Mouse (Mus musculus) lung, embryonic 14.5 days (tissue): ENCODE results near the gene Retsat. TPM values are rescaled to one million over a fixed set of nuclear protein-coding genes. Genes with fewer than 3 reads are reported as not detected.

Experiments
- ATAC-seq: fragments of 200-750 bp; cut with Nextera tagmentation; 2 replicates; pipeline ENCODE4 v1.8.0; 2017; ENCODE audit warnings: mild to moderate bottlenecking, moderate TSS enrichment, moderate library complexity; ENCODE audit not compliant: insufficient read depth
- DNase-seq: peaks from one replicate; pipeline ENCODE4 v3.0.0-alpha.2; 2015
- H3K27ac ChIP-seq: fragments of 300-500 bp; sonication (generic); 2 replicates; pipeline ENCODE4 v1.5.1; 2014; ENCODE audit warnings: low read depth, mild to moderate bottlenecking, moderate library complexity
- H3K27me3 ChIP-seq: fragments of 300-500 bp; sonication (generic); 2 replicates; pipeline ENCODE4 v1.6.1; 2014; ENCODE audit warnings: low read length, control low read depth; ENCODE audit not compliant: insufficient read depth
- H3K36me3 ChIP-seq: fragments of 300-500 bp; sonication (generic); 2 replicates; pipeline ENCODE4 v1.6.1; 2014; ENCODE audit warnings: control low read depth; ENCODE audit not compliant: insufficient read depth
- H3K4me1 ChIP-seq: fragments of 300-500 bp; sonication (generic); 2 replicates; pipeline ENCODE4 v1.6.1; 2014; ENCODE audit warnings: antibody characterized with exemption, control low read depth; ENCODE audit not compliant: insufficient read depth
- H3K4me2 ChIP-seq: fragments of 300-500 bp; sonication (generic); 2 replicates; pipeline ENCODE4 v1.6.1; 2014; ENCODE audit warnings: mild to moderate bottlenecking
- H3K4me3 ChIP-seq: fragments of 300-500 bp; sonication (generic); 2 replicates; pipeline ENCODE4 v1.5.1; 2014; ENCODE audit warnings: low read depth, low read length
- H3K9ac ChIP-seq: fragments of 300-500 bp; sonication (generic); 2 replicates; pipeline ENCODE4 v1.6.1; 2014
- H3K9me3 ChIP-seq: fragments of 300-500 bp; sonication (generic); 2 replicates; pipeline ENCODE4 v1.6.1; 2016; ENCODE audit warnings: low read depth, low read length, control low read depth
- CTCF ChIP-seq: IDR thresholded peaks from 2 replicates; pipeline ENCODE4 v1.5.1; 2016; ENCODE audit warnings: antibody characterized with exemption, low read depth
- WGBS: fragments of 180-500 bp; shearing (Covaris S2); extraction: QIAGEN DNeasy Blood & Tissue Kit; methylation state at CpG from one replicate; pipeline ENCODE4 v1.1.7; 2014; 5-methylcytosine and 5-hydroxymethylcytosine counted together
- polyA plus RNA-seq: library from polyadenylated mRNA; unstranded; fragments of >200 nt; fragmentation: Nextera tagmentation; extraction: Ambion mirVana; gene quantifications from 2 replicates; pipeline ENCODE4 v1.2.1, GENCODE M21; 2014

Retsat gene
- 17.2 and 18.4 TPM in 2 replicates for polyA plus RNA-seq

- Histone ChIP-seq H3K27me3 (no peaks in the 10 kb centered on the region), H3K4me2 (peak within 1 kb of the TSS; percentile 79), H3K4me3 (peak within 1 kb of the TSS; percentile 65), H3K9ac (peak within 1 kb of the TSS; percentile 64), H3K4me1 (0 out of 2 replicates have a peak, but pooled peaks cover 10% of the 10 kb centered on the region), H3K27ac (peak within 1 kb of the TSS; percentile 85), H3K36me3 (0 out of 2 replicates have a peak, but pooled peaks cover 2% of the 10 kb centered on the region), H3K9me3 (no peaks in the 10 kb centered on the region)
- TF ChIP-seq CTCF, result no peak
- DNase-seq, result peak; percentile 99
- ATAC-seq, result peak; percentile 90
- under 1% methylated on average over 38 of the region's 38 CpGs for WGBS
Observed at GRCm38 (mm10) chr6:72597956-72598753, at the start of gene Retsat, which contains the start of gene Elmod3. Retsat (plus strand) TSS chr6:72598475. Elmod3 (minus strand) TSS chr6:72598413.

DNA sequence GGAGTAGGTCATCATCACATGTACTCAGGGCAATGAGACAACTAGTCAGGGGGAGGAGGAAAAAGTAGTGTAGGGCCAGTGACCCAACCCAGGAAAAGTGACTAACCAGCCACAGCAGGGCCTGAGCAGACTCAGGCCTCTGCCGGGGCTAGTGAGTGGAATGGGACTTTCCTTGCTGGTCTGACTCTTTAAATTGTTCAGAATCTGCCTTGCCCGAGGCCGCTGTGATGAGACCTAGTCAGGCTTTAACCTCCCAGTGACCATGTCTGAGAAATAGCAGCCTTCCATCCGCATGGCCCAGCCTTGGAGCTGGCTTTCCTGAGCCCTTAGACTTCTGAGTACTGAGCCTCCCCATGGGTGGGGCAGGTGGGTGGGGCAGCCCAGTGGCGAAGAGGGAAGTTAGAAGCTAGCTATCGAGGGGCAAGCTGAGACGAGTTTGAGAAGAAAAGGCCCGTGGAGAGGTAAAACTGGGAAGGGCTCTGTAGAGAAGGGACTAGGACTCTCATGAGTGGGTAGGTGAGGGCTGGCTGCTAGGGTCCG lies 49.2 kb upstream of the Retsat start:
- Histone ChIP-seq H3K27me3 (no peaks in the 10 kb centered on the region), H3K9me3 (no peaks in the 10 kb centered on the region), H3K4me3 (no peak overlapping the region), H3K9ac (no peak overlapping the region), H3K4me1 (no peaks in the 10 kb centered on the region; the same call in 1 of the 2 replicates), H3K4me2 (no peak overlapping the region), H3K36me3 (no peaks in the 10 kb centered on the region), H3K27ac (no peak overlapping the region)
- TF ChIP-seq CTCF, result no peak
- DNase-seq, result no peak
- no peak for ATAC-seq
- 65% methylated on average over 9 of the region's 9 CpGs for WGBS

DNA sequence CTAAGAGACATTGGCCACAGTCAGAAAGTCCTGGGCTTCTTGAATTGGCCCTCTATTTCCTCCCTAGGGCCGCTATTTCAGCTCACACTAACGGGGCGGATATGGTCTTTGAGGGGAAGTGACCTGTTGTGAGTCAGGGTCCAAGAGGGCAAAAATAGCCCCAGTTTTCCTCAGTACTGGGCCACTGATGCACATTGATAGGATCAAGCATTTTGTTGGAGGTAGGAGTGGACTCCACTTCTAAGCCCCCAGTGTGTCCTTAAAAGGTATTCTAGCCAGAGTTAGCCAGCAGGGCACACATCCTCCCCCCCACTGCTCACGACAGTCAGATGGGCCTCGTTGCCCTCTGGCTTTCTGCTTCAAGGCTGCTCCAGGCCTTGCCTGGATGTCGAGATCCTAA lies 48.2 kb upstream of the Retsat start:
- Histone ChIP-seq H3K4me3 (no peak overlapping the region), H3K36me3 (no peaks in the 10 kb centered on the region), H3K27ac (no peak overlapping the region), H3K4me1 (no peaks in the 10 kb centered on the region), H3K27me3 (no peaks in the 10 kb centered on the region), H3K4me2 (no peak overlapping the region), H3K9ac (no peak overlapping the region), H3K9me3 (no peaks in the 10 kb centered on the region)
- DNase-seq (no peak), ATAC-seq (no peak)
- no peak for TF ChIP-seq CTCF
- 67% methylated on average over 6 of the region's 6 CpGs for WGBS

GRCm38 (mm10) chr6:72550503-72551100 lies 47.7 kb upstream of the Retsat start:
- H3K4me2 ChIP-seq, result no peak overlapping the region

GRCm38 (mm10) chr6:72552171-72553078 lies 45.9 kb upstream of the Retsat start:
- DNase-seq (peak; percentile 94), ATAC-seq (peak; percentile 97)
- Histone ChIP-seq H3K4me1 (no peaks in the 10 kb centered on the region), H3K27ac (peak overlapping the region; percentile 90), H3K4me3 (peak overlapping the region; percentile 35), H3K27me3 (no peaks in the 10 kb centered on the region), H3K36me3 (no peaks in the 10 kb centered on the region), H3K4me2 (peak overlapping the region; percentile 71), H3K9ac (peak overlapping the region; percentile 55), H3K9me3 (no peaks in the 10 kb centered on the region)
- 0 out of 2 replicates have a peak, but pooled peaks have one; percentile 23 for TF ChIP-seq CTCF
- WGBS, result 14% methylated on average over 27 of the region's 27 CpGs

More at GRCm38 (mm10) chr6:72550503-72551100, 47.7 kb upstream of the Retsat start:
- no peak for TF ChIP-seq CTCF
- no peaks in the 10 kb centered on the region for H3K36me3 ChIP-seq
- DNase-seq (no peak), ATAC-seq (no peak)
- no peak overlapping the region for H3K27ac ChIP-seq
- H3K4me3 ChIP-seq, result no peak overlapping the region
- no peaks in the 10 kb centered on the region for H3K27me3 ChIP-seq
- no peaks in the 10 kb centered on the region for H3K4me1 ChIP-seq
- no peak overlapping the region for H3K9ac ChIP-seq
- H3K9me3 ChIP-seq, result no peaks in the 10 kb centered on the region
- 84% methylated on average over 10 of the region's 10 CpGs for WGBS

GRCm38 (mm10) chr6:72553079-72553412 lies 45.2 kb upstream of the Retsat start:
- H3K4me1 ChIP-seq, result no peaks in the 10 kb centered on the region
- H3K9me3 ChIP-seq, result no peaks in the 10 kb centered on the region
- no peaks in the 10 kb centered on the region for H3K36me3 ChIP-seq
- peak overlapping the region; percentile 35 for H3K4me3 ChIP-seq
- H3K9ac ChIP-seq, result peak overlapping the region; percentile 55
- no peak for DNase-seq
- TF ChIP-seq CTCF, result no peak
- peak overlapping the region; percentile 90 for H3K27ac ChIP-seq
- ATAC-seq, result no peak
- H3K4me2 ChIP-seq, result peak overlapping the region; percentile 71
- no peaks in the 10 kb centered on the region for H3K27me3 ChIP-seq
- WGBS, result 14% methylated on average over 8 of the region's 8 CpGs
